Mouse (Mus musculus) erythroid progenitor cell, adult 5-6 weeks (primary cell): ENCODE measurements at regions not wholly inside any gene's neighbourhood (a gene's known extent, or its start where the extent isn't known, plus 50 kb on each side); places are given as distances from the start of the nearest gene placed in this dataset.

Experiments
- ATAC-seq: replicated peaks from 2 replicates; pipeline ENCODE4 v1.8.0; 2016; ENCODE audit warnings: moderate number of reproducible peaks, mild to moderate bottlenecking, moderate TSS enrichment, inconsistent platforms; ENCODE audit not compliant: poor library complexity, low FRiP score, severe bottlenecking

- peak; percentile 81 for ATAC-seq
These were observed 51.3 kb upstream of the Serbp1 start for GRCm38 (mm10) chr6:67186537-67187274.

GRCm38 (mm10) chr6:67184662-67185061 is 53.3 kb upstream of the Serbp1 start:
- peak; percentile 33; the same call in 1 of the 2 replicates for ATAC-seq

- ATAC-seq: no peak
These were observed 54.3 kb upstream of the Serbp1 start for GRCm38 (mm10) chr6:67183481-67184215.

DNA sequence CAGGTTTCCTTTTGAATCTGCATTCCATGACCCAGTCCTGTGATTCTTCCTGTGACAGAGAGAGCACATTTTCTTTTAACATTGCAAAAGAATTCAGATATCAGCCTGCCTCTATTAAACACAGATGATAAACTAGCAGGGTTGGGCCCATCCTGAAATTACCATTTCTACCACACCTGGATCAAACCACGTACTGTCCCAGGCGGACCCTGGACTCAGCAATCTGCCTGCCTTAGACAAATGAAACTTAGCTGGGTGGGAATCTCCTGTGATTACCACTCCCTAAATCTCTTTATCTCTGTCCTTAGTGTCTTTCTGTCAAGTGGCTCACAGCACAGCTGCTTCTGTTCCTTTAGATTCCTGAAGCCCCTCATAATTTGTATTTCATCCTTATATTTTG is 55.5 kb upstream of the Serbp1 start:
- ATAC-seq: no peak

- no peak for ATAC-seq
These were observed 56.5 kb upstream of the Serbp1 start for GRCm38 (mm10) chr6:67181459-67181858.

DNA sequence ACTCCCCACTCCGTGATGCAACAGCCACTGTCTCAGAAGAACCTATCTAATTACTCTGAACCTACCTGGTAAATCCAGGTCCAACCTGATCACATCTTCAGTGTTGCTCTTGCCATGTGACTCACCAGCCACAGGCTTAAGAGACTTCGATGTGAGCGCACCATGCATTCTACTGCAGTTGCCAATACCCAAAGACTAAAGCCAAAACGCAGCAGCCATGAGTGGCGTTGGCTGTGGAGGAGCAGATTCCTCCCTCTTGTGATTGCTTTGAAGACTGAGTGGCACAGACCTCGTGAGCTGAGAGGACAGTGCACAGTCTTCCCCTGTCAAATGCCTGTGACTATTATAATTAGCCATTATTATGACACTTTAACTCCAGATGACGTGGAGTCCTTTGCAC is 58.6 kb upstream of the Serbp1 start:
- ATAC-seq: no peak

DNA sequence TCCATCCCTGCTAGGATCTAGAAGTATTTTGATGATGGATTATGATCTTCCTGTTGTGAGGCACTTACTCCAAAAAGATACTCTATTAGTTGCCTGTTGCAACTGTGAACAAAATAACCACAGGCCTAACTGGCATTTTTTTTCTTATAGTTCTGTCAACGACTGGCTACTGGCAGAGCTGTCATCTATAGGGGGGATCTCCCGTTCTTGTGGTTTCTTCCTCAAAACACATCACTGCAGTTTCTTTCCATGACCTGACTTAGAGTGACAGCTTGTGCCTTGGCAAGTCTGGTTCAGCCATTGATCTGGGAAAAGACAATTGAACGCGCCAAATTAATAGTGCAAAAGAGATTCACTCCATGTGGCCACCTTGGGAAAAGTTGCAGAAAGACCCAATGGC is 59.4 kb upstream of the Serbp1 start:
- 0 out of 2 replicates have a peak, but pooled peaks have one; percentile 20 for ATAC-seq

- ATAC-seq: peak; percentile 76; the same call in 1 of the 2 replicates
These were observed 59.9 kb upstream of the Serbp1 start for GRCm38 (mm10) chr6:67178101-67178500.

- peak; percentile 36; the same call in 1 of the 2 replicates for ATAC-seq
These were observed 67.4 kb upstream of the Serbp1 start for GRCm38 (mm10) chr6:67170674-67170946.

DNA sequence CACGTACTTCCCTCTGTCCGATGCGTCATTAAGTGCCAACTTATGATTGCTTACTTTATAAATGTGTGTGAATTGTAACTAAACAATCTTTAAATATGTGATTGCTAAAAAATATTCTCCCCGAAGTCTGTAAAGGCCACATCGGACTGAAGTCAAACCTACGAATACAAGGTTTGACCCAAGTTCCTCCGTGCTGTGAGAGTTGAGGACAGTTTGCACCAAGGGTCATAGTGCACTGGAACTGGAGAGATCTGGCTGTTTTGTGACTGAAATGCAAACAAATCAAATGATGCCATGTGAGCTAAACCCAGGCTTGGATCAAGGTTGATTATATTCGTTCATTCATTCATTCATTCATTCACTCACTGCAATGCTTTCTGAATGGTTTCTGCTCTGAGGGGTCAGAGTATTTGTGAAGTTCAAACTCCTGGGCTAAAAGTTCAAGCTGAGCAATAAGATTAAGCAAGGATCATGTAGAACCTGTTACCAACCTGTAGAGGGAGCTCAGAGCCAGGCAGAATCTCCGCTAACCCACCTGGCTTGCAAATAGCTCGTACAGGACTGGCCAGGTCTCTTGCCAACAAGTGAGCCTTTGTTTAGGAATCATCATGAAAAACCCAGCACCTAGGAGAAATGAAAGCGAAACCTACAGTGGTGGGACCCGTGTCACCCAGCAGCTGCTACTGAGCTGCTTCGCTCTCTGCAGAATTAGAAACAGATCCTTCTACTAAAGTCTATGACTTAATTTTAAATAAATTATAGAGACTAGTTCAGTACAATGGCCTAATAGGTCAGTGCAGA is 67.9 kb upstream of the Serbp1 start:
- ATAC-seq: peak; percentile 94

DNA sequence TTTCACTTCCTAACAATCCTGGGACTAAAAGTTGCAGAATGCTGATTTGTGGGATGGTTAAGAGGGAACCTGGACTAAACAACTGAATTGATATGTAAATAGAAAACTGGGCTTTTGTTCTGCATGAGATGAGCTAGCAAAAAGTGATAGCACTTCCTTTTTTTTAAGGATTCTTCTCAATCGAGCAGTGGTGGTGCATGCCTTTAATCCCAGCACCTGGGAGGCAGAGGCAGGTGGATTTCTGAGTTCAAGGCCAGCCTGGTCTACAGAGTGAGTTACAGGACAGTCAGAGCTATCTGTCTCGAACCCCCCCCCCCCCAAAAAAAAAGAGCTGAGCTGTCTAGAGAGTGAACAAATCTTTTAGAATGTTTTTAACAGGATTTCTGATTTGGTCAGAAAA is 69.2 kb upstream of the Serbp1 start:
- ATAC-seq: no peak

DNA sequence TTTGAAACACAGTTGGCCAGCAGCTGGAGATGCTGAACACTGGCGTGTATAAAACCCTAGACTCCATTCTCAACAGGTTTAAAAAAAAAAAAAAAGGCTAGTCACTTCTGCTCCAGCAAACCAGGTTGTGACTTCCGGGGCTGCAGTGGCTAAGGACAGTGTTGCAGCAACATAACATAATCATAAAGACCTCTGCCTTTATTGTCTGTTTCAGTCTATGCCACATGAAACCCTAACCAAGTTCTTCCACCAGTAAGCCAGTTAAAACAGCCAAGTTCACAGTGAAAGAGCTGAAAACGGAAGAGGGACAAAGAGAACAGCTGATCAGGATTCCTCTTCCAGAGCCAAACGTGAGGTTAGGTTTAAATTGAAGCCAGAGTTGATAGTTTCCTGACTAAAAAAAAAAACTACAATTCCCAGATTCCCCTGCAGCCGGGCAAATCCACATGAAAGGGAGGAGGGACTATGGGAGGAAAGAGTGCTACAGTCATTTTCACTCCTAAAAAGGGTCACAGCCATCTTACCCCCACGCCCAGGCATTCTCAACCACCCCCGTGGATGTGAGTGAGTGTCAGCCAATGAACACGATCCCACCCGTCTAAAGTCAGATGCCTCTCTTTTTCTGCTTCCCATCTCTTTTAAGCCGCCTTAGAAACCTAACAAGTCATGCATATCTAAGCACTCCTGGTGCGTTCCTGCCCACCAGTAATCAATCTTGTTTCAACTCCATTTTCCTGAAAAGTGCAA is 69.8 kb upstream of the Serbp1 start:
- no peak for ATAC-seq

DNA sequence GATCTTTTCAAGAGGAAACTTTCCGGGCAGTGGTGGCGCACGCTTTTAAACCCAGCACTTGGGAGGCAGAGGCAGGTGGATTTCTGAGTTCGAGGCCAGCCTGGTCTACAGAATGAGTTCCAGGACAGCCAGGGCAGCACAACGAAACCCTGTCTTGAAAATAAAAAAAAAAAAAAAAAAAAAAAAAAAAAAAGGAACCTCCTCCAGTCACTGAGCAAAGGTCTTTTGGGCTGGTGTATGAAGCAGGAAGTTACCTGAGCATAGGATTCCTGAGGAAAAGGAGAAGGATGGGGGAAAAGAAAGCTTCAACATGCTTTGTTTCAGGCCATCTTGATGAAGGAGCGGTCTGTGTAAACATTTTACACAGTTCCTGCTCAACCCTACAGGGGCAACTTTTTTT is 72.9 kb upstream of the Serbp1 start:
- no peak for ATAC-seq

- no peak for ATAC-seq
These were observed 74.0 kb upstream of the Serbp1 start for GRCm38 (mm10) chr6:67163947-67164346.

GRCm38 (mm10) chr6:67162814-67163213 is 75.2 kb upstream of the Serbp1 start:
- ATAC-seq: peak; percentile 44

- peak; percentile 86 for ATAC-seq
These were observed 76.4 kb upstream of the Serbp1 start for GRCm38 (mm10) chr6:67161610-67162009.

DNA sequence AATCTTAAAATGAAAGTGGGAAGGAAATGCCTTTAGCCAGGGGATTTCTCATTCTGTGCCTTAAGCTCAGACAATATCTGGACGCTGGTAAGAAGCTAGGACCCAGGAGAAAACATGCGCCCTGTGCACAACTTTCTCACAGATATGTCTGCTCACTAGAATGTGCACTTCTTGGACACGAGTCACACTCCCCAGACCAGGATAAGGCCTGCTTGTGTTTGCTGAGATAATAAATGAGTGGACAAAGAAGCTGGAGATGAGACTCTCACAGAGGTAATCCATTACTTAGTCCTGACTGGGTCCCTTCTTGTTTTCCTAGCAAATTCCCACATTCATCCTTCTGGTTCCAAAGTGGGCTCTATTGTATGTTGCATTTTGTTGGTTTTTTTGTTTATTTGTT is 77.4 kb upstream of the Serbp1 start:
- ATAC-seq: no peak

GRCm38 (mm10) chr6:67159726-67160523 is 78.1 kb upstream of the Serbp1 start:
- ATAC-seq: no peak

GRCm38 (mm10) chr6:67159224-67159623 is 78.8 kb upstream of the Serbp1 start:
- no peak for ATAC-seq
